Mouse (Mus musculus) neural tube, embryonic 12.5 days (tissue): ENCODE measurements around the gene Lrrc27. TPM values are rescaled to one million over a fixed set of nuclear protein-coding genes. Genes with fewer than 3 reads are reported as not detected.

ENCODE experiments used
- ATAC-seq: fragments of 200-750 bp; cut with Nextera tagmentation; 2 replicates; pipeline ENCODE4 v1.8.0; 2017; ENCODE audit warnings: low read depth, mild to moderate bottlenecking, moderate TSS enrichment, moderate library complexity; ENCODE audit not compliant: low FRiP score
- H3K27ac ChIP-seq: fragments of 300-500 bp; sonication (generic); 2 replicates; pipeline ENCODE4 v1.5.1; 2016
- H3K27me3 ChIP-seq: fragments of 300-500 bp; sonication (generic); replicated peaks from 2 replicates; pipeline ENCODE4 v1.6.1; 2016; ENCODE audit warnings: mild to moderate bottlenecking
- H3K36me3 ChIP-seq: fragments of 300-500 bp; sonication (generic); 2 replicates; pipeline ENCODE4 v1.6.1; 2016; ENCODE audit warnings: mild to moderate bottlenecking
- H3K4me1 ChIP-seq: fragments of 300-500 bp; sonication (generic); 2 replicates; pipeline ENCODE4 v1.6.1; 2016
- H3K4me2 ChIP-seq: fragments of 300-500 bp; sonication (generic); replicated peaks from 2 replicates; pipeline ENCODE4 v1.6.1; 2016; ENCODE audit warnings: mild to moderate bottlenecking
- H3K4me3 ChIP-seq: fragments of 300-500 bp; sonication (generic); 2 replicates; pipeline ENCODE4 v1.5.1; 2016
- H3K9ac ChIP-seq: fragments of 300-500 bp; sonication (generic); 2 replicates; pipeline ENCODE4 v1.6.1; 2016; ENCODE audit warnings: mild to moderate bottlenecking
- H3K9me3 ChIP-seq: fragments of 300-500 bp; sonication (generic); 2 replicates; pipeline ENCODE4 v1.6.1; 2016; ENCODE audit warnings: mild to moderate bottlenecking
- WGBS: fragments of 180-500 bp; shearing (Covaris S2); methylation state at CpG from one replicate; pipeline ENCODE4 v1.1.7; 2016; 5-methylcytosine and 5-hydroxymethylcytosine counted together
- polyA plus RNA-seq: library from polyadenylated mRNA; unstranded; fragments of >200 nt; fragmentation: Nextera tagmentation; extraction: Ambion mirVana; gene quantifications from 2 replicates; pipeline ENCODE4 v1.2.1, GENCODE M21; 2016

The Lrrc27 gene
- polyA plus RNA-seq, 1 experiment from 2014 or later, result 5.3 TPM

- WGBS, result 79% methylated on average over 6 of the region's 6 CpGs
- H3K27ac ChIP-seq, result no peak overlapping the region
- no peak for ATAC-seq
Measured at GRCm38 (mm10) chr7:139228447-139229171, 15.8 kb downstream of the Lrrc27 start.

DNA sequence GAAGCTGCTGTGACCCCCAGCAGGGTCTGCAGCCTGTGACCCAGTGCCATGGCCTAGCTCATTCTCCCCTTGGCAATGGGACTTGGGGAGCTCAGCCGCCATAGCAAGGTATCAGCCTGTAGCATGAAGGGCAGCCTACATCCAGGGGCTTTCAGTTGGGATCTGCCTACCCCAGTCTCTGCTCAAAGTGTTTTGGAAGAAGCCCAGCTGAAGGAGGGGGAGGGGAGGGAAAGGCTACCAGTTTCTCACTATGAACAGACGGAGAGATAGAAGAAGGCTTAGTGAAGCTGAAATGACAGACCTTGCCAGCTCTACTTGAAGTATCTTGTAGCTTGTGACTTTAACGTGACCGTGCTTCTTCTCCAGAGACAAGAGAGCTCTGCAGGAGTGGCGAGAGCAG, 17.0 kb downstream of the Lrrc27 start:
- Histone ChIP-seq H3K36me3 (no peaks in the 10 kb centered on the region), H3K9me3 (no peaks in the 10 kb centered on the region), H3K27ac (no peak overlapping the region), H3K4me2 (no peak overlapping the region), H3K9ac (no peak overlapping the region), H3K27me3 (no peaks in the 10 kb centered on the region), H3K4me1 (peaks cover 11% of the 10 kb centered on the region), H3K4me3 (no peak overlapping the region)
- no peak for ATAC-seq
- 83% methylated on average over 5 of the region's 5 CpGs for WGBS

More at GRCm38 (mm10) chr7:139228447-139229171, 15.8 kb downstream of the Lrrc27 start:
- Histone ChIP-seq H3K4me3 (no peak overlapping the region), H3K4me1 (no peaks in the 10 kb centered on the region), H3K4me2 (no peak overlapping the region), H3K27me3 (no peaks in the 10 kb centered on the region), H3K9me3 (no peaks in the 10 kb centered on the region), H3K36me3 (no peaks in the 10 kb centered on the region), H3K9ac (no peak overlapping the region)

GRCm38 (mm10) chr7:139230241-139230640, 17.5 kb downstream of the Lrrc27 start:
- ATAC-seq, result no peak
- H3K4me1 ChIP-seq, result peaks cover 11% of the 10 kb centered on the region
- H3K9ac ChIP-seq, result no peak overlapping the region
- H3K36me3 ChIP-seq, result no peaks in the 10 kb centered on the region
- H3K4me3 ChIP-seq, result no peak overlapping the region
- H3K9me3 ChIP-seq, result no peaks in the 10 kb centered on the region
- H3K27me3 ChIP-seq, result no peaks in the 10 kb centered on the region
- H3K4me2 ChIP-seq, result no peak overlapping the region
- WGBS, result 74% methylated on average over 12 of the region's 12 CpGs
- H3K27ac ChIP-seq, result no peak overlapping the region

DNA sequence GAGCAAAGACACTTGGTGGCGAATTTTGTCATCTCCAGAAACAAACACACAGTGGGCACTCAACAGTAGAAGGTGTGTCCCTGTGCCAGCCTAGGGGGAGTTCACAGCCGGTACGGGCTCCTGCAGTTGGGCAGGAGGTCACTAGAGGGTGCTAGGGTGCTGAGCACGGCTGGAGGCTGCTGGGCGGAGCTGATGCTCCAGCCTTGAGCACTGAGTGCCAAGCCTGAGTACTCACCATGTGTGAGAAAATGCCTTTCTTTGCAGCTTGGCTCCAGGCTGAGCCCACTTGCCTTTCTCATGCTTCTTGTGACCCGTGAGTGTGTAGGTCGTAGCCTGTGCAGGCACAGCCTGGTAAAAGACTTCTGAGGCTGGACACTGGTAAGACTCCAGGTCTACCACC, 20.9 kb downstream of the Lrrc27 start:
- Histone ChIP-seq H3K4me2 (no peak overlapping the region), H3K36me3 (no peaks in the 10 kb centered on the region), H3K4me1 (peaks cover 11% of the 10 kb centered on the region), H3K9ac (no peak overlapping the region), H3K27me3 (peaks cover 4% of the 10 kb centered on the region; the same call in 1 of the 2 replicates), H3K27ac (no peak overlapping the region), H3K9me3 (no peaks in the 10 kb centered on the region), H3K4me3 (no peak overlapping the region)
- 2% methylated on average over 7 of the region's 7 CpGs for WGBS
- ATAC-seq, result peak; percentile 78

DNA sequence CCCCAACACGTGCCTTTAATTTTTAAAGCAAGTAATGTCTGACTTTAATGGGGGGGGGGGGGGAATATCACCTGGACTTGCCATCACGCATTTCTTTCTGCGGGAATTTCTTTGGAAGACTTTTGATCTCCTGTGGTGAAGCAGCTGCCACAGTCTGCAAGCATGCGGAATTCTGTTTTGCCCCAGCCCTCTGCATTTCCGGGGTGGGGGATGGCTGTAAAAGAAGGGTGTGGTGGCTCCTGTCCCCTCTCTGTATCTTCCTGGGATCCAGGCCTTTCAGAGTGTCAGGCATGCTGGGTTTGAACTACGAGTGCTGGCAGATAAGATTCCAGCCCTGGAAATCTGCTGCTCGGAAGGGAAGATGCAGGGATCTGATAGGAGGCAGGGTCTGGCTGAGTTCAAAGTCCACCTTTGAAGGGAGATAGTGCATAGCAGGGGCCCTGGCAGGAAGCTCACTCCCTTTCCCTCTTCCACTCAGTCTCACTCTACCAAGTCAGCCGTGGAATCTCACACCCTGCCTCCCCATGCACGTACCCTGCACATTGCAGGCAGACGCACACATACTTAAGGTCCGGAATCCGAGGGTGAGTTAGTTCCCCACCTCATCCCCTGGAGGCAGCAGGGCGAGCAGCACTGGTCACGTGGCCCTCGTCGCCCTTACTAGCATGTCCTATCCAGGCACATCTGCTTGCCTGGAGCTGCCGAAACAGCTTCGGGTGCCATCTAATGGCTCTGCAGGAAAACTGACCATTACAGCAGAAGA, 21.8 kb downstream of the Lrrc27 start:
- no peaks in the 10 kb centered on the region for H3K36me3 ChIP-seq
- H3K9me3 ChIP-seq, result no peaks in the 10 kb centered on the region
- peaks cover 4% of the 10 kb centered on the region; the same call in 1 of the 2 replicates for H3K27me3 ChIP-seq
- H3K27ac ChIP-seq, result no peak overlapping the region
- WGBS, result 7% methylated on average over 18 of the region's 18 CpGs
- peak overlapping the region; percentile 38 for H3K4me2 ChIP-seq
- no peak overlapping the region for H3K4me3 ChIP-seq
- ATAC-seq, result peak; percentile 64; the same call in 1 of the 2 replicates
- H3K9ac ChIP-seq, result no peak overlapping the region
- peaks cover 11% of the 10 kb centered on the region for H3K4me1 ChIP-seq

- H3K9ac ChIP-seq, result no peak overlapping the region
- ATAC-seq, result no peak
- H3K4me1 ChIP-seq, result peaks cover 11% of the 10 kb centered on the region
- no peak overlapping the region for H3K4me3 ChIP-seq
- H3K36me3 ChIP-seq, result no peaks in the 10 kb centered on the region
- no peak overlapping the region for H3K4me2 ChIP-seq
- WGBS, result 80% methylated on average over 12 of the region's 12 CpGs
- H3K9me3 ChIP-seq, result no peaks in the 10 kb centered on the region
- no peak overlapping the region for H3K27ac ChIP-seq
- peaks cover 4% of the 10 kb centered on the region; the same call in 1 of the 2 replicates for H3K27me3 ChIP-seq
Measured at GRCm38 (mm10) chr7:139235651-139236358, 23.0 kb downstream of the Lrrc27 start.

DNA sequence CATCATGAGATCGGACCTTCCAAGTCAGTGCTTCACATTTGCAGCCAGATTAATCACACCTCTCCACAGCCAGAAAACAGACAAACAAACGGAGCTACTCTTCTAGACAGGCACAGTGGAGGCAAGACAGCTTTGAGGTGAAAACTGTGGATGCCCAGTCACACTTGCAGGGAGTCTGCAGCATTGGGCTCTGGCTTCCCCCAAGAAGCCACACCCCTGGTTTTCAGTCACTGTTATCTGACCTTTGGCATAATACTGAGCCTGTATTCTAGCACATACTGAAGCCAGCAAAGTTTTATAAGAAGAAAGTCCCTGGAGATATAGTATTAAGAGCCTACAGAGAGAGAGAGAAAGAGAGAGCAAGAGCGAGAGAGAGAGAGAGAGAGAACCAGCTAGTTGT, 26.6 kb downstream of the Lrrc27 start:
- ATAC-seq, result no peak
- Histone ChIP-seq H3K4me3 (no peak overlapping the region), H3K4me2 (no peak overlapping the region), H3K4me1 (peaks cover 3% of the 10 kb centered on the region; the same call in 1 of the 2 replicates), H3K9me3 (no peaks in the 10 kb centered on the region), H3K27me3 (peaks cover 4% of the 10 kb centered on the region; the same call in 1 of the 2 replicates), H3K9ac (no peak overlapping the region), H3K36me3 (no peaks in the 10 kb centered on the region), H3K27ac (no peak overlapping the region)
- WGBS, result 81% methylated on average over 3 of the region's 3 CpGs

DNA sequence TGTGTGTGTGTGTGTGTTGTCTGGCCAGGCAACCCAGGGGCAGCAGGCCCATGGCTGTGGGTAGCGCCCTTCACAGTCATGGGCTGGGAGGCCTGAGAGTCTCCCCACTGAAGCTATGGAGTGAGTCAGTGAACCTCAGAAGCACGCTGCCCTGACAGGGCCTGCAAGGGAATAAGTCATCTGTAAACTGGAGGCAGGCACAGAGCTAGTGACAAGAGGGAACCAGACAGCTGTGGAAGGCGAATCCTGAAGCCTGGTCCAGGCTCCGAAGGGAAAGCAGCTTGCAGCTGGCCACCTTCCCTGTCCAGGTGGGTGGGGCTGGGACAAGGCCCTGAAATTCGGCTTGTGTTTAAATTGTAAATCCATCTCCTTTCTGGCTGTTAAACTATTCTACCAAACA, 33.3 kb downstream of the Lrrc27 start:
- ATAC-seq, result no peak
- Histone ChIP-seq H3K27ac (no peak overlapping the region), H3K36me3 (no peaks in the 10 kb centered on the region), H3K9ac (no peak overlapping the region), H3K9me3 (no peaks in the 10 kb centered on the region), H3K4me2 (no peak overlapping the region), H3K27me3 (peaks cover 41% of the 10 kb centered on the region), H3K4me1 (peaks cover 28% of the 10 kb centered on the region), H3K4me3 (no peak overlapping the region)
- 81% methylated on average over 5 of the region's 5 CpGs for WGBS

DNA sequence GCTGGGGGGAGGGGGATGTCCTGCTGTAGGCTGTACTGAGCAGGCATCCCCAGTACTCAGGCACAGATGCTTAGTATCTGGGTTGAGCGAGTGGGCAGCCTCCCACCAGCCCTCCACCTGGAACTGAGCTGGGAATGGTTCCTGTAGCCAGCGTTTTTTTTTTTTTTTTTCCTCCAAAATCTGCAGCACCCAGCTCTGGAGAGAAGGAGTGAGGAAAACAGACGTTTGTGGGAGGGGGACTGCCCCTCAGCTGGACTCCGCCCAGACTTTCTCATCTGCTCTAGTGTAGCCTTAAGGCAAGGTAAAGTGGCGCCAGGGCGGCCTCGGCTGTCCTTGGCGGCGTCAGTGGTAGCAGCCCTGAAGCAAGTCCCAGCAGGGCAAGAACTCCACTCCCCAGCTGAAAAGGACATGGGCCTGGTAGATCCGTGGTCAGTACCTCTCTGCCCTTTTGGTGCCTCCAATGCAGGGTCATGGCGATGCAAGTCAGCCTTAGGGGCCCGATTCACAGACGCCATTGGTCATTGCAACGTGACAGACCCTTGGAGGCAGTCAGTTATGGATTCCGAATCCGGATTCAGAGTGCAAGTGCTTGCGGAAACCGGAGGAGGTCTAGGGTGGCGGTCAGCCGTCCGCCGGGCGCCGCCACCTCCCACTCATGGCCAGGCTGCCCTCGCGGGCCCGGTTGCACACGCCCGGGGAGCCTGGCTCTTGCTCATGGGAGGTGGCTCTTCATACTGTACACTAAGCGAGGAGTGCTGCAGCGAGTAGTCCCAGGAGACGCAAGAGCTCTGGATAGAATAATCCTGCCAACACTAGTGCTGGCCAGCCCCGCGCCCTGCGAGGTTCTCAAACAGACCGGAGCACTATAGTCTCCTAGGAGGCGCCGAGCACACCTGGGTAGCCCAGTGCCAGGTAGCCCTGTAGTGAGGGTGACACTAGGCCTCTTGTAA, 34.4 kb downstream of the Lrrc27 start:
- Histone ChIP-seq H3K9ac (peak overlapping the region; percentile 85), H3K9me3 (no peaks in the 10 kb centered on the region), H3K4me2 (peak overlapping the region; percentile 95), H3K27me3 (peaks cover 41% of the 10 kb centered on the region), H3K27ac (no peak overlapping the region), H3K4me3 (peak overlapping the region; percentile 58), H3K36me3 (no peaks in the 10 kb centered on the region), H3K4me1 (peaks cover 34% of the 10 kb centered on the region)
- peak; percentile 41; the same call in 1 of the 2 replicates for ATAC-seq
- 3% methylated on average over 38 of the region's 38 CpGs for WGBS

- WGBS, result under 1% methylated on average over 70 of the region's 72 CpGs
- no peaks in the 10 kb centered on the region for H3K36me3 ChIP-seq
- ATAC-seq, result peak; percentile 82
- H3K9ac ChIP-seq, result peak within 1 kb of the TSS; percentile 85
- H3K4me3 ChIP-seq, result peak within 1 kb of the TSS; percentile 58
- H3K9me3 ChIP-seq, result no peaks in the 10 kb centered on the region
- H3K4me1 ChIP-seq, result peaks cover 35% of the 10 kb centered on the region
- no peak within 1 kb of the TSS for H3K27ac ChIP-seq
- H3K27me3 ChIP-seq, result peaks cover 41% of the 10 kb centered on the region
- peak within 1 kb of the TSS; percentile 95 for H3K4me2 ChIP-seq
Measured at GRCm38 (mm10) chr7:139247881-139248614, 35.3 kb downstream of the Lrrc27 start, which contains the start of gene Pwwp2b. Pwwp2b (plus strand) TSS chr7:139248482.
